Mouse (Mus musculus): ENCODE results near the gene Rspry1.
A peak's percentile ranks its signal among the peaks of the same experiment; 100 is the strongest.

The Rspry1 gene

GRCm38 (mm10) chr8:94601607-94602385 is at the start of gene Rspry1, which contains the start of gene Fam192a:
Gene Rspry1, plus strand, starts transcription at chr8:94601937.
Gene Fam192a, minus strand, starts transcription at chr8:94601997.
- peak; percentile 98 to 99 for DNase-seq

- DNase-seq: no peak
Observed at GRCm38 (mm10) chr8:94552696-94553095, 49.0 kb upstream of the Rspry1 start.

- no peak for DNase-seq
Observed at GRCm38 (mm10) chr8:94557281-94557680, 44.5 kb upstream of the Rspry1 start.

- no peak for DNase-seq
Observed at GRCm38 (mm10) chr8:94561256-94561655, 40.5 kb upstream of the Rspry1 start.

- DNase-seq: no peak
Observed at GRCm38 (mm10) chr8:94564421-94564820, 37.3 kb upstream of the Rspry1 start.

GRCm38 (mm10) chr8:94566033-94566432 is 35.7 kb upstream of the Rspry1 start:
- DNase-seq: no peak

- peak in 1 of 2 experiments; percentile 29 for DNase-seq
Observed at GRCm38 (mm10) chr8:94566446-94567158, 35.1 kb upstream of the Rspry1 start.

GRCm38 (mm10) chr8:94567159-94567849 is 34.4 kb upstream of the Rspry1 start:
- DNase-seq: no peak

GRCm38 (mm10) chr8:94568098-94568497 is 33.6 kb upstream of the Rspry1 start:
- DNase-seq: no peak

- DNase-seq: no peak
Observed at GRCm38 (mm10) chr8:94569419-94569818, 32.3 kb upstream of the Rspry1 start.

GRCm38 (mm10) chr8:94571896-94572295 is 29.8 kb upstream of the Rspry1 start:
- DNase-seq: no peak

- no peak for DNase-seq
Observed at GRCm38 (mm10) chr8:94574159-94574907, 27.4 kb upstream of the Rspry1 start.

GRCm38 (mm10) chr8:94575148-94575547 is 26.6 kb upstream of the Rspry1 start:
- DNase-seq: no peak

- DNase-seq: no peak
Observed at GRCm38 (mm10) chr8:94581820-94582483, 19.8 kb upstream of the Rspry1 start.

- no peak for DNase-seq
Observed at GRCm38 (mm10) chr8:94582569-94582968, 19.2 kb upstream of the Rspry1 start.

GRCm38 (mm10) chr8:94584238-94584817 is 17.4 kb upstream of the Rspry1 start:
- DNase-seq: peak; percentile 44 to 64

- no peak for DNase-seq
Observed at GRCm38 (mm10) chr8:94591691-94592090, 10.0 kb upstream of the Rspry1 start.

GRCm38 (mm10) chr8:94594211-94594610 is 7.5 kb upstream of the Rspry1 start:
- no peak for DNase-seq

GRCm38 (mm10) chr8:94600478-94600877 is 1.3 kb upstream of the Rspry1 start:
- peak in 1 of 2 experiments; percentile 10 for DNase-seq

- DNase-seq: peak; percentile 49 to 67
Observed at GRCm38 (mm10) chr8:94601034-94601606, 617 bp upstream of the Rspry1 start.

GRCm38 (mm10) chr8:94602471-94603131 is 864 bp downstream of the Rspry1 start:
- DNase-seq: peak; percentile 41 to 61

All from kidney, postnatal 4 days (tissue).